Mouse (Mus musculus) neural tube, embryonic 12.5 days (tissue): ENCODE measurements around the gene Irf1. TPM values are rescaled to one million over a fixed set of nuclear protein-coding genes. Genes with fewer than 3 reads are reported as not detected.

ENCODE experiments used
- ATAC-seq: fragments of 200-750 bp; cut with Nextera tagmentation; 2 replicates; pipeline ENCODE4 v1.8.0; 2017; ENCODE audit warnings: low read depth, mild to moderate bottlenecking, moderate TSS enrichment, moderate library complexity; ENCODE audit not compliant: low FRiP score
- H3K27ac ChIP-seq: fragments of 300-500 bp; sonication (generic); 2 replicates; pipeline ENCODE4 v1.5.1; 2016
- H3K27me3 ChIP-seq: fragments of 300-500 bp; sonication (generic); replicated peaks from 2 replicates; pipeline ENCODE4 v1.6.1; 2016; ENCODE audit warnings: mild to moderate bottlenecking
- H3K36me3 ChIP-seq: fragments of 300-500 bp; sonication (generic); 2 replicates; pipeline ENCODE4 v1.6.1; 2016; ENCODE audit warnings: mild to moderate bottlenecking
- H3K4me1 ChIP-seq: fragments of 300-500 bp; sonication (generic); 2 replicates; pipeline ENCODE4 v1.6.1; 2016
- H3K4me2 ChIP-seq: fragments of 300-500 bp; sonication (generic); replicated peaks from 2 replicates; pipeline ENCODE4 v1.6.1; 2016; ENCODE audit warnings: mild to moderate bottlenecking
- H3K4me3 ChIP-seq: fragments of 300-500 bp; sonication (generic); 2 replicates; pipeline ENCODE4 v1.5.1; 2016
- H3K9ac ChIP-seq: fragments of 300-500 bp; sonication (generic); 2 replicates; pipeline ENCODE4 v1.6.1; 2016; ENCODE audit warnings: mild to moderate bottlenecking
- H3K9me3 ChIP-seq: fragments of 300-500 bp; sonication (generic); 2 replicates; pipeline ENCODE4 v1.6.1; 2016; ENCODE audit warnings: mild to moderate bottlenecking
- WGBS: fragments of 180-500 bp; shearing (Covaris S2); methylation state at CpG from one replicate; pipeline ENCODE4 v1.1.7; 2016; 5-methylcytosine and 5-hydroxymethylcytosine counted together
- polyA plus RNA-seq: library from polyadenylated mRNA; unstranded; fragments of >200 nt; fragmentation: Nextera tagmentation; extraction: Ambion mirVana; gene quantifications from 2 replicates; pipeline ENCODE4 v1.2.1, GENCODE M21; 2016

The Irf1 gene
- polyA plus RNA-seq: 3.3 and 4.5 TPM in 2 replicates

DNA sequence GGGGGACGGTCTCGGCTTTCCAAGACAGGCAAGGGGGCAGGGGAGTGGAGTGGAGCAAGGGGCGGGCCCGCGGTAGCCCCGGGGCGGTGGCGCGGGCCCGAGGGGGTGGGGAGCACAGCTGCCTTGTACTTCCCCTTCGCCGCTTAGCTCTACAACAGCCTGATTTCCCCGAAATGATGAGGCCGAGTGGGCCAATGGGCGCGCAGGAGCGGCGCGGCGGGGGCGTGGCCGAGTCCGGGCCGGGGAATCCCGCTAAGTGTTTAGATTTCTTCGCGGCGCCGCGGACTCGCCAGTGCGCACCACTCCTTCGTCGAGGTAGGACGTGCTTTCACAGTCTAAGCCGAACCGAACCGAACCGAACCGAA is at the start of gene Irf1:
Gene Irf1, plus strand, starts transcription at position 255 of the 365 bp plus-strand sequence.
- Histone ChIP-seq H3K4me2 (peak within 1 kb of the TSS; percentile 97), H3K4me3 (peak within 1 kb of the TSS; percentile 70), H3K36me3 (no peaks in the 10 kb centered on the region), H3K9me3 (no peaks in the 10 kb centered on the region), H3K9ac (peak within 1 kb of the TSS; percentile 70), H3K27ac (no peak within 1 kb of the TSS), H3K4me1 (peaks cover 7% of the 10 kb centered on the region; the same call in 1 of the 2 replicates), H3K27me3 (peaks cover 19% of the 10 kb centered on the region)
- ATAC-seq: peak; percentile 96
- 2% methylated on average over 39 of the region's 40 CpGs for WGBS

DNA sequence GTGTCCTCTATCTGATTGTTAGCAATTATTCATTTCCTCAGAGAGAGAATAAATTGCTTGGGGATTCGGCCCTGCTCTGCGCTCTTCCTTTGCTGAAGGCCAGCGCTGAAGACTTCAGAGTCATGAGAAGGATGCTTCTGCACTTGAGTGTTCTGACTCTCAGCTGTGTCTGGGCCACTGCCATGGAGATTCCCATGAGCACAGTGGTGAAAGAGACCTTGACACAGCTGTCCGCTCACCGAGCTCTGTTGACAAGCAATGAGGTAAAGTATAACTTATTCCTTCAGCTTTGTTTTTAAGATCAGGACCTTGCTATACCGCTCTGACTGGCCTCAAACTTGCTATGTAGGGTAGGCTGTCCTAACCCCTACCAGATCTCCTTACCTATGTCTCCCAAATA is 49.1 kb upstream of the Irf1 start, which contains the start of gene Il5:
Gene Il5, plus strand, starts transcription at position 80 of the 400 bp plus-strand sequence.
- H3K9ac ChIP-seq: no peak within 1 kb of the TSS
- no peak within 1 kb of the TSS for H3K4me2 ChIP-seq
- no peaks in the 10 kb centered on the region for H3K4me1 ChIP-seq
- ATAC-seq: no peak
- 86% methylated on average over 6 of the region's 6 CpGs for WGBS
- no peaks in the 10 kb centered on the region for H3K36me3 ChIP-seq
- no peaks in the 10 kb centered on the region for H3K9me3 ChIP-seq
- no peaks in the 10 kb centered on the region for H3K27me3 ChIP-seq
- no peak within 1 kb of the TSS for H3K27ac ChIP-seq
- H3K4me3 ChIP-seq: no peak within 1 kb of the TSS

DNA sequence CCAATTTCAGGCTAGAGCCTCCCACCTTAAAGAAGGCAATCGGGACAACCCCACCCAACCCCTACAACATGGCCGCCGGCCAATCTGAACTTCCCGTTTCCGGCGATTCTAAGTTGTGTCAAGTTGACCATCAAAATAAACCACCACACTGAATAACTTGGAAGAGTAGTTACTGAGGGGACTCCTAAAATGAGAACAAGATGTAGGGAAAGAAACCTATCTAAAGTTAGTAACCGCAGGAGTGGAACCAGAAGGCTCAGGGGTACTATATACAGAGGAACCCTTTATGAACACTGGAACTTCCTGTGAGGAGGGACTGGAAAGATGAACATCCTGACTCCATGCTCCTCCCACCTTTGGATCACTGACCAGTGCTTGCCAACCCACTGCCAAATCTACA is 38.4 kb upstream of the Irf1 start:
- WGBS: 97% methylated on average over 7 of the region's 7 CpGs
- Histone ChIP-seq H3K36me3 (no peaks in the 10 kb centered on the region), H3K27ac (no peak overlapping the region), H3K9ac (no peak overlapping the region), H3K4me2 (no peak overlapping the region), H3K27me3 (no peaks in the 10 kb centered on the region), H3K4me1 (no peaks in the 10 kb centered on the region), H3K4me3 (no peak overlapping the region), H3K9me3 (no peaks in the 10 kb centered on the region)
- ATAC-seq: no peak

DNA sequence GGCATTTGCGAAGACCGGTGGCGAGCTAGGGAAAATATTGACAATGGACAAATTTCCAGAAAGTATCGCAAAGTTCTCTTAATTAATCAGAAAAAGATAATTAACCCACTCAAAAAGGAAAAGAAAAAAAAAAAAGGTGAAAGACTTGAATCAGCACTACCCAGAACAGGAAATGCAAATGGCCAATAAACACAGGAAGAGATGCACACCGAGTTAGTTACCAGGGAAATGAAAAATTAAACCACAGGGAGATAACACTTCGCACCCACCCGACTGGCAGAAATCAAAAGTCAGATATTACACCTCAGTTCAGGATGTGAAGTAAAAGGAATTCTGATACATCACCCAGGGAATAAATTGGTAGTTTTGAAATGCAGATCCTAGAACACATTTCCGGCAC is 37.6 kb upstream of the Irf1 start:
- Histone ChIP-seq H3K4me1 (no peaks in the 10 kb centered on the region), H3K27ac (no peak overlapping the region), H3K9ac (no peak overlapping the region), H3K36me3 (no peaks in the 10 kb centered on the region), H3K4me3 (no peak overlapping the region), H3K9me3 (no peaks in the 10 kb centered on the region), H3K27me3 (no peaks in the 10 kb centered on the region), H3K4me2 (no peak overlapping the region)
- WGBS: 96% methylated on average over 8 of the region's 8 CpGs
- ATAC-seq: no peak

DNA sequence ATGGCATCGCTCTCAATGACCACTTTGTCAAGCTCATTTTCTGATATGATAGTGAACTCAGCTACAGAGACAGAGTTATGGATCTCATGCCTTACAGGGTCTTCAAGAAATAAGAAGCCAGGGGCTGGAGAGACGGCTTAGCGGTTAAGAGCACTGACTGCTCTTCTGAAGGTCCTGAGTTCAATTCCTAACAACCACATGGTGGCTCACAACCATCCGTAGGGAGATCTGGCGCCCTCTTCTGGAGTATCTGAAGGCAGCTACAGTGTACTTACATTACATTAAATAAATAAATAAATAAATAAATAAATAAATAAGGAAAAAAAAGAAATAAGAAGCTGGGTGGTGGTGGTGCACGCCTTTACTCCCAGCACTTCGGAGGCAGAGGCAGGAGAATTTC is 36.0 kb upstream of the Irf1 start:
- Histone ChIP-seq H3K4me3 (no peak overlapping the region), H3K36me3 (no peaks in the 10 kb centered on the region), H3K9me3 (no peaks in the 10 kb centered on the region), H3K9ac (no peak overlapping the region), H3K4me2 (no peak overlapping the region), H3K4me1 (no peaks in the 10 kb centered on the region), H3K27me3 (no peaks in the 10 kb centered on the region), H3K27ac (no peak overlapping the region)
- WGBS: 88% methylated on average over 7 of the region's 7 CpGs
- no peak for ATAC-seq

DNA sequence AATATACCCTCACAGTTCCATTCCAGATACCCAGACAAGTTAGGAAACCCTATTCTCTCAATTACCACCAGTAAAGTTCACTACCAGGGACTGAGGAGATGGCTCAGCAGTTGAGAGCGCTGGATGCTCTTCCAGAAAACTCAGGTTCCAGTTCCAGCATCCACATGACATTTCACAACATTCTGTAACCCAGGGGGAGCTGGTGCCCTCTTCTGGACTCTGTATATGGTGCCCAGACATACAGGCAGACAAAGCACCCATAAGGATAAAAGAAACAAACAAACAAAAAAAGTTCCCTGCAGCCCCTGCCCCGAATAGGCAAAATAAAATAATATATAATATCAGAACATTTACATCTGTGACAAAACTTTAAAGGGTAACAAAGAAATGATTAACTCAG is 35.4 kb upstream of the Irf1 start:
- Histone ChIP-seq H3K27ac (no peak overlapping the region), H3K9me3 (no peaks in the 10 kb centered on the region), H3K4me2 (no peak overlapping the region), H3K4me3 (no peak overlapping the region), H3K36me3 (no peaks in the 10 kb centered on the region), H3K4me1 (no peaks in the 10 kb centered on the region), H3K9ac (no peak overlapping the region), H3K27me3 (no peaks in the 10 kb centered on the region)
- WGBS: 85% methylated on average over 2 of the region's 2 CpGs
- no peak for ATAC-seq

DNA sequence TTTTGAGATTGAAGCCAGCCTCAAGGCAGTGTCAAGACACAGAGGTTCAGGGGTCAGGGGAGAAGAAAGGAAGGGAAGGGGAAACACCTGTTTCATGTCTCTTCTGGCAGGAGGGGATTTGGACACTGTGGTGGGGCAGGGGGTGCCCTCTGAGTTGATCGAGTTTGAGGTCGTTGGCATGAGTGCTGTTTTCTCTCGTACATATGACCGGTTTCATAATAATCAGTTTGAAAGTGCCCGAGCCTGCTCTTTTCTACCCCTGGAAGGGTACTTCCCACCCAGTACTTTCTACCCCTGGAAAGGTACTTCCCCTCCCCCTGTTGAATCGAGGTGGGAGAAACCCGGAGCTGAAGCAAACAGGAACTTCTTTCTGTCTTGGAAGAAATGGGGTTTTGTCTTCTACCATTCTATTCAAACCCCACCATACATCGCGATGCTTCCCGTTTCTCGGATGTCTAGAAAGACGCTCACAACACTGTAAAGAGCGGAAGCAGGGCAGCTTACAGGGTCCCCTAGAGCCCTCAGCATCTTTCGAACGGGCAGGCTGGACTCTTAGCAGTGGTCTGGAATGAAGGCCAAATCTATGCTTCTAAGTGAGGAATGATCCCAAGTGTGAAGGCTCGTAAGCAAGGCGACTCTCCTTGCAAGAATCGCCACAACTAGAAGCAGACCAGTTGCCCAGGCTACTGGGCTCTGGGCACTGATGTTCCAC is 34.7 kb upstream of the Irf1 start:
- Histone ChIP-seq H3K36me3 (no peaks in the 10 kb centered on the region), H3K27ac (no peak overlapping the region), H3K4me2 (no peak overlapping the region), H3K4me3 (no peak overlapping the region), H3K27me3 (no peaks in the 10 kb centered on the region), H3K9ac (no peak overlapping the region), H3K4me1 (no peaks in the 10 kb centered on the region), H3K9me3 (no peaks in the 10 kb centered on the region)
- 74% methylated on average over 18 of the region's 18 CpGs for WGBS
- ATAC-seq: no peak

DNA sequence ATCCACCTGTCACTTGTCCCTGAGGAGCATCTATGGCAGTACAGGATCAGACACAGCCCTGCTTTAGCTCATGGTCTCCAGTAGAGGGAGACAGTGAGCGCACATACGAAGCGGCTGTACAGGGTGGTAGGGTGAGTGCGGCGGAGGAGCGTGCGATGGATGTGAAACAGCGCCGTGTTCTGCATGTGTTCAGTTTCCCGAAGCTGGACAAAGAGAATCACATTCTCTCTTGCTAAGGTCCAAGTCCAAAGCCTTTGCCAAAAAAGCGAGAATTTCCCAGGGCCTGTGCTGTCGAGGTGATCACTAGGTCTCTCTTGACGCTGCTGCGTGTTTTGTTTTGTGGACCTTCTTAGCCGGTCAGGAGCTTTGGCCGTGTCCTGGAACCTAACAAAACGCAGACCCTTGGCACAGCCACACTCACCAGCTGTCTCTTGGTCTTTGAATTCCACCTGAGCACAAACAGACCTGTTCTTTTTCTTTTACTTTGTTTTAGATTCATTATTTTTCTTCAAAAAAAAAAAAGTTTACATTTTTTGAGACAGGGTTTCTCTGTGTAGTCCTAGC is 34.0 kb upstream of the Irf1 start:
- H3K27me3 ChIP-seq: no peaks in the 10 kb centered on the region
- WGBS: 25% methylated on average over 17 of the region's 17 CpGs
- no peaks in the 10 kb centered on the region for H3K4me1 ChIP-seq
- no peaks in the 10 kb centered on the region for H3K9me3 ChIP-seq
- peak overlapping the region; percentile 35; the same call in 1 of the 2 replicates for H3K9ac ChIP-seq
- peak; percentile 71 for ATAC-seq
- no peak overlapping the region for H3K27ac ChIP-seq
- H3K4me3 ChIP-seq: no peak overlapping the region
- H3K36me3 ChIP-seq: no peaks in the 10 kb centered on the region
- peak overlapping the region; percentile 50 for H3K4me2 ChIP-seq

DNA sequence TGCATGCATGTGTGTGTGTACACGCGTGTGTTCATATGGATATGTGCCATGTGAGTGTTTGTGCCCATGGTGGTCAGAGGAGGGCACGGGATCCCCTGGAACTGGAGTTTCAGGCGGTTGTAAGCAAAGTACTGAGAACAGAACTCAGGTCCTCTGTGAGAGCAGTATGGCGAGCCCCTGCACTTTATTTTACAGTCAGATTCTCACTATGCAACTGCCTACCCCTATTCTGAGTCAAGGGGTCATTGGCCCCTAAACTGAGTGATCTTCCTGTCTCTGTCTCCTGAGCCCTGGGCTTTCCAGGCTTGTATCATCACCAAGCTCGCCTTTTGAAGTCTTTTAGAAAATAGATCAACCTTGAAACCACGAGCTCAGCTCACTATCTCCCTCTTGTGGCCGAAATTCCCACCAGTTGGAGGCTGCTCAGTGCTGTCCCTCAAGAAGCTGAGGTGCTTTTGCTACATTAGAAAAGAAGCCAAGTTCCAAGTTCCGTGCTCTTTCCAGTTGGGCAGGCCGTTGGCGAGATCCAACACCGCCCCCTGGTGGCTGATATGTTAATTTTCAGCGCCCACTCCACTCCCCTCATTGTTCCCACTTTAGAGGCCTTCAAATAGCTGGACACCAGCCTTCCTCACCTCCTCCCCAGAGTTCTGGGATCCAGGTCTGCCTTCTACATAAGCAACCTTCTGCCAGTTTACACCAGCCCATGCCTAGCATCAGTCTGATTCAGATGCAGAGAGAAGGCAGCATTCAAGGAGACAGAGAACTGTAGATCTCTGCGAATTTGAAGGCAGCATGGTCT is 32.8 kb upstream of the Irf1 start:
- ATAC-seq: 0 out of 2 replicates have a peak, but pooled peaks have one; percentile 63
- H3K9ac ChIP-seq: no peak overlapping the region
- WGBS: 52% methylated on average over 14 of the region's 14 CpGs
- H3K27me3 ChIP-seq: no peaks in the 10 kb centered on the region
- no peaks in the 10 kb centered on the region for H3K36me3 ChIP-seq
- H3K4me3 ChIP-seq: no peak overlapping the region
- H3K4me1 ChIP-seq: no peaks in the 10 kb centered on the region
- no peaks in the 10 kb centered on the region for H3K9me3 ChIP-seq
- no peak overlapping the region for H3K27ac ChIP-seq
- H3K4me2 ChIP-seq: no peak overlapping the region

DNA sequence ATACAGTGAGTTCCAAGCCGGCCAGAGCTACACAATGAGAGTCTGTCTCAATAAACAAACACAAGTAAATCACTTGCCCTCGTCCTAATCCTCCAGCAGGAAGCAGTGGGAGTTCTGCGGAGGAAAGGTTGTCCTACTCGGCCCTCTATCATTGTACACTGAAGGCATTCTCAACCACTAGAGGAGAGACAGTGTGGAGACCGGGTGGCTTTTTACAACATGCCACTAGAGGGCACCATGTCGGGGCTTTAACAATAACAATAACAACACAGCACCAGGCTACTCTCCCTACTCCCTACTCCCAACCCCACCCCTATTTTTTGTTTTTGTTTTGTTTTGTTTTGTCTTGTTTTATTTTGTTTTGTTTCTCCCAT is 32.3 kb upstream of the Irf1 start:
- Histone ChIP-seq H3K36me3 (no peaks in the 10 kb centered on the region), H3K9me3 (no peaks in the 10 kb centered on the region), H3K4me1 (no peaks in the 10 kb centered on the region), H3K9ac (no peak overlapping the region), H3K4me2 (no peak overlapping the region), H3K4me3 (no peak overlapping the region), H3K27me3 (no peaks in the 10 kb centered on the region), H3K27ac (no peak overlapping the region)
- ATAC-seq: no peak
- 47% methylated on average over 6 of the region's 6 CpGs for WGBS

DNA sequence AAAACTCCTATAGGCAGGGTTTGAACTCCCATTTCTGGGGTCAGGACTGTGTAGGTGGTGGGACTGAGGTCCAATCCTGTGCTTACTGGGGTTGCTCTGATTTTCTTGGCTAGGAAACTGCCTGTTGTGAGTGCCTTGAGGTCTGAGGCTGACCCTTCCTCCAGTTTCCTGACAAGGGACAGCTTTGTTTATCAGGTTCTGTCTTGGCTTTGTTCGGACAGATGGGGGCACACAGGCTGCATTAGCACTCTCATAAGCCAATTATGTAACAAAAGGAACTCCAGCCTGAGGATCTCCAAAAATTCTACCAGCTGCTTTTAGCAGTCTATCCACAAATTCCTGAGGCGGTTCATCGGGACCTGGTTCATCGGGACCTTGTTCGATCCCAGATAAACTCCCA is 27.5 kb upstream of the Irf1 start:
- no peaks in the 10 kb centered on the region for H3K4me1 ChIP-seq
- H3K9ac ChIP-seq: no peak overlapping the region
- no peaks in the 10 kb centered on the region for H3K27me3 ChIP-seq
- no peak overlapping the region for H3K4me2 ChIP-seq
- no peaks in the 10 kb centered on the region for H3K9me3 ChIP-seq
- H3K36me3 ChIP-seq: no peaks in the 10 kb centered on the region
- no peak overlapping the region for H3K27ac ChIP-seq
- WGBS: 52% methylated on average over 5 of the region's 5 CpGs
- no peak overlapping the region for H3K4me3 ChIP-seq
- ATAC-seq: no peak

DNA sequence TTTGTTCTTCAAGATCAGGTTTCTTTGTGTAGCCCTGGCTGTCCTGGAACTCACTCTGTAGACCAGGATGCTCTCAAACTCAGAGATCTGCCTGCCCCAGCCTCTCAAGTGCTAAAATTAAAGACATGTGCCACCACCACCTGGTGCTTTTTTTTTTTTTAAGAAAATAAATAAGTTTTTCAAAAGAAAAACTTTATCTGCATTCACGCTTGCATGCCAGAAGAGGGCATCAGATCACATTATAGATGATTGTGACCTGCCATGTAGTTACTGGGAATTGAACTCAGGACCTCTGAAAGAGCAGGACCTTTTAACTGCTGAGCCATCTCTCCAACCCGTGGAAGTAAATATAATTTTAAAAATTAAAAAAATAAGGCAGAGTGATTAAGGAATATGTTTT is 24.6 kb upstream of the Irf1 start:
- WGBS: 92% methylated on average over 2 of the region's 2 CpGs
- Histone ChIP-seq H3K4me3 (no peak overlapping the region), H3K4me1 (no peaks in the 10 kb centered on the region), H3K4me2 (no peak overlapping the region), H3K9ac (no peak overlapping the region), H3K27ac (no peak overlapping the region), H3K36me3 (no peaks in the 10 kb centered on the region), H3K27me3 (no peaks in the 10 kb centered on the region), H3K9me3 (no peaks in the 10 kb centered on the region)
- ATAC-seq: no peak
